Mouse (Mus musculus): Measurements from ENCODE around the gene Sec31a.

Sec31a gene

GRCm38 (mm10) chr5:100345118-100345517 is 70.9 kb downstream of the Sec31a start:
- peak; percentile 18 to 25 for DNase-seq

GRCm38 (mm10) chr5:100343087-100343486 is 72.9 kb downstream of the Sec31a start:
- DNase-seq = no peak

GRCm38 (mm10) chr5:100342422-100342821 is 73.6 kb downstream of the Sec31a start:
- no peak for DNase-seq

GRCm38 (mm10) chr5:100341042-100341441 is 75.0 kb downstream of the Sec31a start:
- no peak for DNase-seq

DNA sequence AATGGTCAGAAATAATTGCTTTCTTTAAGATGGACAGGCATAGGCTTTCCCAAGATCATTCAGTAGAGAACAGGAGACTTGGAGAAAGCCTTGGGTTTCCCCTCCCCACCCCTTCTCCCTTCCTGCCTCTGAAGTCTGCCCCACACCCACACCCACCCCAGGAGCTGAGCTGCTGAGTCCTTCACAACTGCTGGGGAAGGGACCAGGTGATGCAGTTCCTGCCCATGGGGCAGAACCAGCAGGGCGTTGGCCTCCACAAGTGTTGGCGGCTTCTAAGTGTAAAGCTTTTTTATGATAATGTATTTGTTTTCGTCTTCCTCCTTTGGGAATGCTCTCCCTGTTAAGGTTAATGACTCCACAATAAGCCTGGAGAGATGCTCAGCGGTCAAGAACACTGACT is 78.2 kb downstream of the Sec31a start:
- DNase-seq = no peak

GRCm38 (mm10) chr5:100336876-100337275 is 79.2 kb downstream of the Sec31a start:
- DNase-seq = no peak

DNA sequence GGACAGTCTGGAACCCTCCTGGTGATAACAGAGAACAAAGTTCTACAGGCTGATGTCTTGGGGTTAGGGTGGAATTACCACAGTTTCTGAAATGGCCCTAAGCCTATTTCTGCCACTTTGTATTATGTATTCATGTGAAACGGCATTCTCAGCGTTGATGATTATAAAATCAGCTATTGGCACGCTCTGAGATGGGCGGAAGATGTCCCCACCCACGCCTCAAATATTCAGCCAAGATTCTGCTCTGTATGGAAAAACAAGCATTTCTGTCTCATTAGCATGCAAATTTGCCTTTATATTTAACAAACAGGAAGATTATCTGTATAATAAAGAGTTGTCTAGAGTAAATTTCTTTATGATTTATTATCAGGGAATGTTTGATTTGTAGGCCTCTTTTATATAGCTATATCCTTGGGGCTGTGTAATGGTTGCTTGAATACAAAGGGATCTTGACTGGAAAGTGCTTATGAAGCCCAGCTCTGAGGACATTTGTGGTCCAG is 80.4 kb downstream of the Sec31a start:
- DNase-seq = no peak

- DNase-seq = no peak
Observed at GRCm38 (mm10) chr5:100334686-100335085, 81.3 kb downstream of the Sec31a start.

DNA sequence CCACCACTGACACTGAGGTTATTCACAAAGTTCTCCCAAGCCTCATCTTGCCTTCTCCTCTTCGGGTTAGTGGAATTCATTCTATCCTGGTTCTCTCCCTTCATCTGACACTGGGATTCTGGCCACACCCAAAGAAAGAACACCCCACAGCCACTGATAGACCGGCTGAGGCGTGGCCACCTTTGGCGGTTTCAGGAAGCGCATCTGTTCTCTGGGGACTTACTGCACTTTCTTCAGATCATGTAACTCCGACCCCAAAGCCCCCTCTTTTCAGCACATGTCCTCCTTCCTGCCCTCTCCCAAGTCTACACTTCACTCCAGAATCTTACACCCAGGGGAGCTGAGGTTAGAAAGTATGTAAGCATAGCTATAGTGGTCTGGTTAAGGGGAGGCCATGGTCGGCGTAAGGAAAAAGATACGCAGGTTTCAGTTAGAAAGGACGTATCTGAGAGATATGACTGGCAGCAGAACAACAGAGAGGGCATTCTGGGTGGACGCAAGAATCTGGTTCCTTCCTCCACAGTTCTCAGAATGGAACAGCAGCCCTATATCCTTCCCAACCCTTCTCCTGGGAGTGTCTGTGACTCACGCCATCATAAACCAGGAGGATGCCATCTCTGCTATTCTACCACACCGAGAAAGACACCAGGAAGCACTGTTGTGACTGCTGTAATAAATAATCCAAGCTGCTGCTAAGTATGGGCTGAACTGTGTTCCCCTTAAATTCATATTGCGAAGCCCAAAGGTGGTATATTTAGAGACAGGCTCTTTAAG is 82.2 kb downstream of the Sec31a start:
- peak; percentile 37 to 41 for DNase-seq

- DNase-seq = no peak
Observed at GRCm38 (mm10) chr5:100332300-100333004, 83.6 kb downstream of the Sec31a start.

GRCm38 (mm10) chr5:100331636-100332035 is 84.4 kb downstream of the Sec31a start:
- DNase-seq = no peak

GRCm38 (mm10) chr5:100322081-100322480 is 94.0 kb downstream of the Sec31a start:
- peak; percentile 74 to 78 for DNase-seq

- DNase-seq = no peak
Observed at GRCm38 (mm10) chr5:100317842-100318241, 98.2 kb downstream of the Sec31a start.

GRCm38 (mm10) chr5:100317010-100317409 is 99.0 kb downstream of the Sec31a start:
- DNase-seq = no peak

DNA sequence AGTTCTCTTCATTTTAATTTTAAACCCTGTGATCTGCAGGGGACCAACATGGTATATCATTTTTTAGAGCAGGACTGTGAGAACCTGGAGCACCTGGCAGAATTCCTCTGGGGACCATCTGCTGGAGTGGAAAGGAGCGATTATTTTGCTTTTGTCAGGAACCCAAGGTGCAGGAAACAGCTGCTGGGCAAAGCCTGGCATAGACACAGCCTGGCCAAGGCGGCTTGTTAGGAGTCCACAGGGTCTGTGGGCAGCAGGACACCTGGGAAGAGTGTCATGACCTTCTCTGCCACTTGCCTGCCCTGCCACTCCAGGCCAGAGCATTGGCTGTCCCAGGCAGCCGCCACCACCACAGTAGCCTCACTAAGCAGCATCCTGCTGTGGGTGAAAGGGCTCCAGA is 100.4 kb downstream of the Sec31a start:
- DNase-seq = no peak

GRCm38 (mm10) chr5:100312391-100312790 is 103.6 kb downstream of the Sec31a start:
- no peak for DNase-seq

Measured in thymus, postnatal 36 days (tissue).